Mouse (Mus musculus): Measurements from ENCODE around the gene Gm8271.
"Not testable (repeated sequence)": the region's sequence is repeated elsewhere in the genome, so short reads cannot be mapped to it uniquely, and the experiment has no call there.

The Gm8271 gene

DNA sequence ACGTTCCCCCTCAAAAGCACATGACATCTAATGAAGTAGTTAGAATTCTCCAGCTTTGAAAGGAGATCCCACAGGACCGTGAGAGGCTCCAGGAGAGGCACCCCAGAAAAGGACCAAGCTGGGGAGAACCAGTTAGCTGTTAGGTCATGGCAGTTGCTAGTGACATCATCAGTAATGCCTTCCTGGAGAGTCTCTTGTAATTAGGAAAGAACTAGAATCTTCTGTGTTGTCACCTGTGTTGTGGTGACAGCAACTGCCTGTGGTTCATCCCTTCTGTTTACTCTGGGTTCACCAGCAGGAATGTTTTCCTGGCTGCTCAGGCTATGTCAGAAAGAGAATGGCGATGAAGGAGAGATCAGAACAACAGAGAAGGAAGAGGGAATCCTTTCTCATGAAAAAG is at the start of gene Gm8271:
Gene Gm8271, plus strand, starts transcription at position 301 of the 400 bp plus-strand sequence.
- DNase-seq = not testable (repeated sequence)

GRCm38 (mm10) chr14:5164235-5164634 is 21.4 kb upstream of the Gm8271 start, which contains the start of gene Gm3317:
Gene Gm3317 (plus strand): TSS chr14:5164535.
- DNase-seq = not testable (repeated sequence)
